Mouse (Mus musculus) midbrain, embryonic 12.5 days (tissue): Measurements from ENCODE around the gene Ccdc33. TPM values are rescaled to one million over a fixed set of nuclear protein-coding genes. Genes with fewer than 3 reads are reported as not detected.

Experiments
- ATAC-seq: fragments of 200-750 bp; cut with Nextera tagmentation; 2 replicates; pipeline ENCODE4 v1.8.0; 2017; ENCODE audit warnings: low read depth, moderate TSS enrichment, moderate library complexity; ENCODE audit not compliant: low FRiP score
- H3K27ac ChIP-seq: fragments of 300-500 bp; sonication (generic); replicated peaks from 2 replicates; pipeline ENCODE4 v1.5.1; 2016; ENCODE audit warnings: mild to moderate bottlenecking
- H3K27me3 ChIP-seq: fragments of 300-500 bp; sonication (generic); 2 replicates; pipeline ENCODE4 v1.6.1; 2016; ENCODE audit warnings: mild to moderate bottlenecking
- H3K36me3 ChIP-seq: fragments of 300-500 bp; sonication (generic); 2 replicates; pipeline ENCODE4 v1.6.1; 2016
- H3K4me1 ChIP-seq: fragments of 300-500 bp; sonication (generic); 2 replicates; pipeline ENCODE4 v1.6.1; 2016
- H3K4me2 ChIP-seq: fragments of 300-500 bp; sonication (generic); replicated peaks from 2 replicates; pipeline ENCODE4 v1.6.1; 2016; ENCODE audit warnings: mild to moderate bottlenecking, moderate library complexity
- H3K4me3 ChIP-seq: fragments of 300-500 bp; sonication (generic); 2 replicates; pipeline ENCODE4 v1.5.1; 2016; ENCODE audit warnings: mild to moderate bottlenecking
- H3K9ac ChIP-seq: fragments of 300-500 bp; sonication (generic); replicated peaks from 2 replicates; pipeline ENCODE4 v1.6.1; 2016; ENCODE audit warnings: mild to moderate bottlenecking, moderate library complexity
- H3K9me3 ChIP-seq: fragments of 300-500 bp; sonication (generic); 2 replicates; pipeline ENCODE4 v1.6.1; 2016; ENCODE audit warnings: mild to moderate bottlenecking
- WGBS: fragments of 180-500 bp; shearing (Covaris S2); methylation state at CpG from one replicate; pipeline ENCODE4 v1.1.7; 2016; 5-methylcytosine and 5-hydroxymethylcytosine counted together
- polyA plus RNA-seq: library from polyadenylated mRNA; unstranded; fragments of >200 nt; fragmentation: Nextera tagmentation; extraction: Ambion mirVana; gene quantifications from 2 replicates; pipeline ENCODE4 v1.2.1, GENCODE M21; 2016

Ccdc33 gene
- 0.64 and 1.0 TPM in 2 replicates for polyA plus RNA-seq

DNA sequence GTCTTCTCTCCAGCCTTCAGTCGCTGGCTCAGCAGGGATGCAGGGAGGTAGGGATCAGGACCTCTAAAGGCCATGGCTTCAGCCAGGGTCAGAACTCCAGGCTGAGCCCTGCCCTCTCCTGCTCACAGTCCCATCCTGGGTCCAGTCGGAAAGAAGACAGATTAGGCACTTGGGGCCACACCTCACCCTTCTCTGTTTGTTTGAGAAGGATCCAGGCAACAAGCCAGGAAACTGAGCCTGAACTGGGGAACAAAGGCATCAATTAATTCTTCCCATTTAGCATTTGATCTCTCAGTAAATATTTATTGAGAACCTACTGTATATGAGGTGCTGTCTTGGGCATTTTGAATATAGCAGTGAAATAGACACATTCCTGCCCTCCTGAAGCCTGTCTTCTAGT lies at the start of gene Ccdc33:
Gene Ccdc33, minus strand, starts transcription at position 153 of the 400 bp plus-strand sequence.
- no peak within 1 kb of the TSS for H3K4me2 ChIP-seq
- no peak for ATAC-seq
- no peaks in the 10 kb centered on the region for H3K36me3 ChIP-seq
- H3K27ac ChIP-seq: no peak within 1 kb of the TSS
- H3K4me1 ChIP-seq: peaks cover 41% of the 10 kb centered on the region
- no peak within 1 kb of the TSS for H3K9ac ChIP-seq
- no peaks in the 10 kb centered on the region for H3K9me3 ChIP-seq
- peaks cover 48% of the 10 kb centered on the region for H3K27me3 ChIP-seq
- H3K4me3 ChIP-seq: no peak within 1 kb of the TSS
- 31% methylated on average over 2 of the region's 2 CpGs for WGBS

DNA sequence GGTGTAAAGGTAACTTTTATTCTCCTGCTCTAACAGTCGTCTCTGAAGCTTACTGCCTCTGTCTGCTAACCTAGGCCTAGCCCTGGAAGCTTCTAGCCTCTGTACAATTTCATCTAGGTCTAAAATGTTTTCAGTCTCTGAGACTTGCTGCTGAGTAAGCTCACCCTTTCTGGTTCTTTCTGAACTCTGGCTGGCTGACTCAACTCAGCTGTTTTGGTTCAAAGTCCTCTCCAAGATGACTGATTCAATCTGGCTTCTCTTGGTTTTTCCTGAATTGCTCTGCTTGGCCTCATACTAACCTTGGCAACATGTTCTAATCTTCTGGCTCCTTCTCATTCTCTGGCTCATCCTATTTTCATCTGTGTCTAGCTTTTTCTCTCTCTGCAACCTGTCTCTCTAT lies 47.2 kb upstream of the Ccdc33 start:
- no peak overlapping the region for H3K4me2 ChIP-seq
- no peak overlapping the region for H3K27ac ChIP-seq
- peaks cover 8% of the 10 kb centered on the region for H3K4me1 ChIP-seq
- H3K27me3 ChIP-seq: no peaks in the 10 kb centered on the region
- H3K9me3 ChIP-seq: no peaks in the 10 kb centered on the region
- H3K4me3 ChIP-seq: no peak overlapping the region
- WGBS: 82% methylated on average over 1 of the region's 1 CpGs
- no peak for ATAC-seq
- no peak overlapping the region for H3K9ac ChIP-seq
- no peaks in the 10 kb centered on the region for H3K36me3 ChIP-seq

DNA sequence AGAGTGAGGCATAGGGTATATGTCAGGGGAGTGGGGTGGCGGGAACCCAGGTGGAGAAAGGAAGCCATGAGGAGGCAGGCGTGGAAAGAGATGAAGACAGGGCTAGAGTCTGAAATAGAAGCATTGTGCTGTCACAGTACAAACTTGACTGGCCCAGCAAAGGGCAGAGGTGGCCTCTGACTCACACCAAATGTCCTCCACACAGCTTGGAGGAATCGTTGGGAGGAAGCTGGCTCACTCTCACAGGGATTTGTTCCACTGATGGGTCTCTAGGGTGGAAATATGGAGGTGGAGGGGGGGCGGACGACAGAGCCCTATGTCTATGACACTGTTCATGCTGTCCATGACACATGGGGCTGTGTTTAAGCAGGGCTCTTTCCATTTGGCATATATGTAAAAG lies 44.5 kb upstream of the Ccdc33 start:
- Histone ChIP-seq H3K4me1 (peaks cover 7% of the 10 kb centered on the region), H3K9me3 (no peaks in the 10 kb centered on the region), H3K27me3 (peaks cover 7% of the 10 kb centered on the region; the same call in 1 of the 2 replicates), H3K27ac (no peak overlapping the region), H3K9ac (no peak overlapping the region), H3K4me2 (no peak overlapping the region), H3K4me3 (no peak overlapping the region), H3K36me3 (no peaks in the 10 kb centered on the region)
- WGBS: 83% methylated on average over 5 of the region's 5 CpGs
- no peak for ATAC-seq

- peaks cover 11% of the 10 kb centered on the region for H3K4me1 ChIP-seq
- H3K36me3 ChIP-seq: no peaks in the 10 kb centered on the region
- 92% methylated on average over 3 of the region's 3 CpGs for WGBS
- H3K27ac ChIP-seq: no peak overlapping the region
- H3K27me3 ChIP-seq: peaks cover 11% of the 10 kb centered on the region; the same call in 1 of the 2 replicates
- H3K9me3 ChIP-seq: no peaks in the 10 kb centered on the region
- no peak overlapping the region for H3K4me3 ChIP-seq
- ATAC-seq: no peak
- H3K4me2 ChIP-seq: no peak overlapping the region
- no peak overlapping the region for H3K9ac ChIP-seq
Measured at GRCm38 (mm10) chr9:58162173-58162572, 43.5 kb upstream of the Ccdc33 start.

DNA sequence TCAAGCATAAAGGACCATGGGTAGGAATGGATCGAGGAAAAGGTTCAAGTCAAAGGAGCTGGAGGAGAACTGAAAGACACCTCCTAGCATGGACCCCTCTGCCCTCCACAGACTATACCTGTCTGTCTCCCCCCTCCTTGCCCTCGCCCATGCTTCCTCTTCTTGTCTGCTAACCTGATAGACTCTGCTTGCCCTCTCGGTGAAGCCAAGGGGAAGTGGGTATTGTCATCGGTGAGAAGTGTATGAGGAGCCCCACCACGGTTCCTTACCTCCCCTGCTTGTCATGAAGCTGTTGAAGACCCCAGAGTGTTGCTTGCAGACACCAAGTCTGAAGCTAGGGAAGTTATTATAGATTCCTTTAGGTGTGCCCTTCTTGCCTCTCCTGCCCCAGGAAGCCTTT lies 41.7 kb upstream of the Ccdc33 start:
- no peak overlapping the region for H3K4me2 ChIP-seq
- 78% methylated on average over 5 of the region's 5 CpGs for WGBS
- H3K27me3 ChIP-seq: peaks cover 16% of the 10 kb centered on the region; the same call in 1 of the 2 replicates
- no peaks in the 10 kb centered on the region for H3K9me3 ChIP-seq
- peaks cover 17% of the 10 kb centered on the region for H3K4me1 ChIP-seq
- H3K4me3 ChIP-seq: no peak overlapping the region
- no peak overlapping the region for H3K27ac ChIP-seq
- H3K36me3 ChIP-seq: no peaks in the 10 kb centered on the region
- ATAC-seq: no peak
- no peak overlapping the region for H3K9ac ChIP-seq

DNA sequence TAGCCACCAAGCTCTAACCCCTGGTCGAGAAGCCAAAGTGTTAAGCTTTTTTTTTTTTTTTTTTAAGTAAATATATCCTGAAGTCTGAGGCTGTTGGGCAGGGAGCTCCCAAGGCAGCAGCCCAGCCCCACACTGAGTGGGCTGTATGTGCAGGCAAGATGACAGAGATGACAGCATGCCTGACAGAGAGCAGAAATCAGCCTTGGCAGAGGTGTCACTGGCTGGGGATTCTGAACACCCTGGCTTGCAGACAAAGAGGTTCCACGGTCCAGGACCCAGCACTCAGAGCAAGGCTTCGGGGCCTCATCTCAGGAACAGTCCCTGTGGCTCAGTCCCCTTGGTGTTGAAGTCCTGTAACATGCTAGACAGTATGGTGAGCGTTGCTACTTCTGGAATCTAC lies 41.2 kb upstream of the Ccdc33 start:
- no peak overlapping the region for H3K4me3 ChIP-seq
- H3K27me3 ChIP-seq: peaks cover 16% of the 10 kb centered on the region; the same call in 1 of the 2 replicates
- H3K9me3 ChIP-seq: no peaks in the 10 kb centered on the region
- no peaks in the 10 kb centered on the region for H3K36me3 ChIP-seq
- peaks cover 20% of the 10 kb centered on the region for H3K4me1 ChIP-seq
- ATAC-seq: no peak
- WGBS: 85% methylated on average over 4 of the region's 4 CpGs
- no peak overlapping the region for H3K27ac ChIP-seq
- no peak overlapping the region for H3K9ac ChIP-seq
- no peak overlapping the region for H3K4me2 ChIP-seq

DNA sequence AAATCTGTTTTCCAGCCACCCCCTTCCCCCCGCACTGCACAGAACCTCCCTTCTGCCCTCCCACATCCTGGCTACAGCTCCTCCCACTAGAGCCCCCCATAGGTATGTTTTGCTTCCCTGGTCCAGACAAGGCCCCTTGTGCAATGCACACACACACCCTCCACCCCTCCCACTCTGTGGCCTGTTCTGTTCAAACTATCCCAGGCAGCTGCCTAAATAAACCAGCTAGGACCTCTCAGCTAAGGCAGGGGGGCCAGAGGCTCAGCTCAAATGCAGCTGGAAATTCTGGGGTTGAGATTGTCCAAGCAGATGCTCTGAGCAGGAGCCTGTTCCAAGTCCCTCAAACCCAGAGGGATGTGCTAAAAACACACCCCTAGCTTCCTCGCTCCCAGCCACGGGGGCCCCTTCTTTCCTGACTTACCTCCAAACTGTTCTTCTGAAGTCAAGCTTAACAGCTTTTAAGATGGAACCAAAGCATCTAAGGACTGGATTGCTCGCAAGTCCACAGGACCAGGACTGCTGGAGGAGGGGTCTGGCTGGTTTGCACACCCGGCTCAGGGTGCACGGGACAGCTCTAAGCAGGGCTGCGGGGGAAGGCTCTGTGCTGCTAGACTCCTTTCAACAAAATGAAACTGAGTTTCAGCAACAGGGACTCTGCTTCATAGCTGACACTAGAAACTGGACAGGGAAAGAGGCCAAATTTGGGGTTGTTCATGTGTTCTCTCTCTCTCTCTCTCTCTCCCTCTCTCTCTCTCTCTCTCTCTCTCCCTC lies 40.1 kb upstream of the Ccdc33 start:
- no peak for ATAC-seq
- peaks cover 20% of the 10 kb centered on the region for H3K4me1 ChIP-seq
- H3K9ac ChIP-seq: no peak overlapping the region
- H3K4me3 ChIP-seq: no peak overlapping the region
- H3K4me2 ChIP-seq: no peak overlapping the region
- 36% methylated on average over 7 of the region's 7 CpGs for WGBS
- H3K27ac ChIP-seq: 0 out of 2 replicates have a peak overlapping the region, but pooled peaks have one; percentile 22
- H3K36me3 ChIP-seq: no peaks in the 10 kb centered on the region
- no peaks in the 10 kb centered on the region for H3K9me3 ChIP-seq
- H3K27me3 ChIP-seq: peaks cover 16% of the 10 kb centered on the region; the same call in 1 of the 2 replicates

GRCm38 (mm10) chr9:58157838-58158237 lies 39.2 kb upstream of the Ccdc33 start:
- WGBS: 87% methylated on average over 13 of the region's 13 CpGs
- H3K4me2 ChIP-seq: no peak overlapping the region
- H3K27me3 ChIP-seq: peaks cover 19% of the 10 kb centered on the region; the same call in 1 of the 2 replicates
- H3K36me3 ChIP-seq: no peaks in the 10 kb centered on the region
- H3K4me3 ChIP-seq: no peak overlapping the region
- peaks cover 28% of the 10 kb centered on the region for H3K4me1 ChIP-seq
- ATAC-seq: no peak
- no peak overlapping the region for H3K27ac ChIP-seq
- no peaks in the 10 kb centered on the region for H3K9me3 ChIP-seq
- H3K9ac ChIP-seq: no peak overlapping the region

- H3K4me1 ChIP-seq: peaks cover 28% of the 10 kb centered on the region
- H3K9ac ChIP-seq: no peak overlapping the region
- no peaks in the 10 kb centered on the region for H3K9me3 ChIP-seq
- H3K4me2 ChIP-seq: no peak overlapping the region
- H3K27me3 ChIP-seq: peaks cover 19% of the 10 kb centered on the region; the same call in 1 of the 2 replicates
- no peak overlapping the region for H3K27ac ChIP-seq
- no peak for ATAC-seq
- WGBS: 91% methylated on average over 22 of the region's 22 CpGs
- H3K4me3 ChIP-seq: no peak overlapping the region
- no peaks in the 10 kb centered on the region for H3K36me3 ChIP-seq
Measured at GRCm38 (mm10) chr9:58156819-58157560, 38.4 kb upstream of the Ccdc33 start.

DNA sequence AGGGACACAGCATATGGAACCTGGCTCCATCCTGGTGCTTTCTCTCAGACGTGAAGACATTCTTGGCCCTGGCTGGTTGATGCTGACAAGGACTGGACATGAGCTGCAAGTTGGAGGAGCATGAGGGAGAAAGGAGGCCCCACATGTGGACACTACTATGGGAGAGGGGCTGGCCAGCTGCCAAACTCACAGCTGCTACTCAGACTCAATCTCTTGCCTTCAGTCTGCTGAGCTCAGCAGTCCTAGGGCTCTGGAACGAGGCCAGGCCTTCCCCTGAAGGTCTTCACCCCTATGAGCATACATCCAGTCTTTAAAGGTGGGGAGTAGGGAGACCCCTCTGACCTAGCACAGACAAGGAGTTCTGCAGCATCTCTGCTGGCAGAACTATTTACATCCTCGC lies 36.7 kb upstream of the Ccdc33 start:
- ATAC-seq: no peak
- no peaks in the 10 kb centered on the region for H3K36me3 ChIP-seq
- peaks cover 28% of the 10 kb centered on the region for H3K4me1 ChIP-seq
- no peak overlapping the region for H3K27ac ChIP-seq
- H3K9ac ChIP-seq: no peak overlapping the region
- H3K4me3 ChIP-seq: no peak overlapping the region
- peaks cover 19% of the 10 kb centered on the region; the same call in 1 of the 2 replicates for H3K27me3 ChIP-seq
- WGBS: 67% methylated on average over 3 of the region's 3 CpGs
- no peaks in the 10 kb centered on the region for H3K9me3 ChIP-seq
- H3K4me2 ChIP-seq: no peak overlapping the region

DNA sequence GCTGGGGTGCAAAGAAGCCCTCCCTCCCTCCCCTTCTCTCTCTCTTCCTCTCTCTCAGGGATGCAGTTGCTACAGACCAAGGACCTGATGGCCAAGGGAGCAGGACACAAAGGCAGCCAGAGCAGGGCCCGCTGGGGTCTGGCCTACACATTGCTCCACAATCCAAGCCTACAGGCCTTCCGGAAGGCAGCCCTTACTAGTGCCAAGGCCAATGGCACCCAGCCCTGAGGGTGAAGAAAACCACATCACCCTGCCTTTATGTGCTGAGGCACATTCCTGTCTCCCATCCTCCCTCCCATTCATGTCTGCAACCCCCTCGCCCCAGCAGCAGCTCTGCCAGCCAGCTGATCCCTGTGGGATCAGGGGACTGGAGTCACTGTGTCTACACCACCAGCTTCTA lies 34.5 kb upstream of the Ccdc33 start:
- H3K4me2 ChIP-seq: no peak overlapping the region
- no peaks in the 10 kb centered on the region for H3K9me3 ChIP-seq
- no peak overlapping the region for H3K9ac ChIP-seq
- H3K4me3 ChIP-seq: no peak overlapping the region
- H3K4me1 ChIP-seq: peaks cover 21% of the 10 kb centered on the region
- WGBS: 74% methylated on average over 3 of the region's 3 CpGs
- ATAC-seq: no peak
- no peaks in the 10 kb centered on the region for H3K36me3 ChIP-seq
- no peak overlapping the region for H3K27ac ChIP-seq
- 0 out of 2 replicates have a peak, but pooled peaks cover 12% of the 10 kb centered on the region for H3K27me3 ChIP-seq

DNA sequence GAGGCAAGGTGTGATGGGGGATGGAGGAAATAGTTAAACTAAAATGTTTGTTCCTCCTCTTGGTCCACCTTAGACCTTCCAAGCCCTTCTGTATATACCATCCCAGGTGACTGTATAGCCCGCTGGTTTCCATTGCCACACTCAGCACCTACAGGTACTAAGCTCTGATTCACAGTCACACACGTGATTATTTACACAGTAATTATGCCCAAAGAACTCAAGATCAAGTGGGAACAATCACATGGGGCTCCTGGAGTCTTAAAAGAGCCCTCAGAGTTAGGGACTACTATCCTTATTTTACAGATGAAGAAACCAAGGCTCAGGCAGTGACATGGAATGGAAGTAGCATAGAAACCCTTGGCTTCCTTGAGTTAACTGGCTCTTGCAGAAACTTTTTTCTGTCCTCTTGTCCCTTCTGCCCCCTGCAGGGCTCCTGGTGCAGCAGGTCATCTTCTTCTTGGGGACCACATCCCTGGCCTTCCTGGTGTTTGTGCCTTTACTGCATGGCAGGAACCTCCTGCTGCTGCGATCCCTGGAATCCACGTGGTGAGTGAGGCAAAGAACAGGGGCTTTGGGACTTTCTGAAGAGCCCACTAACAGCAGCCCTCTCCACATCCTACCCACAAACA lies 32.2 kb upstream of the Ccdc33 start:
- Histone ChIP-seq H3K9me3 (no peaks in the 10 kb centered on the region), H3K27me3 (0 out of 2 replicates have a peak, but pooled peaks cover 5% of the 10 kb centered on the region), H3K4me3 (no peak overlapping the region), H3K4me1 (peaks cover 17% of the 10 kb centered on the region), H3K4me2 (no peak overlapping the region), H3K9ac (no peak overlapping the region), H3K27ac (no peak overlapping the region), H3K36me3 (no peaks in the 10 kb centered on the region)
- ATAC-seq: no peak
- 68% methylated on average over 4 of the region's 4 CpGs for WGBS
